Mouse (Mus musculus) cerebellum, adult 2 months (tissue): ENCODE measurements around the gene Adamts16. TPM values are rescaled to one million over a fixed set of nuclear protein-coding genes. Genes with fewer than 3 reads are reported as not detected.

Experiments used
- DNase-seq, 2 experiments: peaks; one replicate each; pipeline ENCODE4 v3.0.0; 2021
- H3K27ac ChIP-seq: fragments of 200-500 bp; 2 replicates; pipeline ENCODE4 v1.5.1; 2012; ENCODE audit warnings: low read length, control low read depth, inconsistent platforms; ENCODE audit not compliant: insufficient read depth
- H3K27me3 ChIP-seq: fragments of 200-500 bp; 2 replicates; pipeline ENCODE4 v1.6.1; 2012; ENCODE audit warnings: inconsistent platforms, mild to moderate bottlenecking, low read length, moderate library complexity; ENCODE audit not compliant: control insufficient read depth, insufficient read depth
- H3K4me1 ChIP-seq: fragments of 200-500 bp; 2 replicates; pipeline ENCODE4 v1.6.1; 2011; ENCODE audit warnings: low read length; ENCODE audit not compliant: control insufficient read depth, insufficient read depth
- H3K4me3 ChIP-seq: fragments of 200-500 bp; replicated peaks from 2 replicates; pipeline ENCODE3; 2011; ENCODE audit warnings: mild to moderate bottlenecking, low read depth, low read length, control low read depth; ENCODE audit not compliant: insufficient read depth
- CTCF ChIP-seq: fragments of 200-500 bp; IDR thresholded peaks from 2 replicates; pipeline ENCODE4 v1.5.1; 2011; ENCODE audit warnings: low read depth, mild to moderate bottlenecking, control low read depth, low read length, moderate library complexity, borderline replicate concordance; ENCODE audit not compliant: insufficient read depth
- POLR2A ChIP-seq: fragments of 200-500 bp; IDR thresholded peaks from 2 replicates; pipeline ENCODE4 v1.6.1; 2011; ENCODE audit warnings: low read length, control low read depth, borderline replicate concordance; ENCODE audit not compliant: insufficient read depth
- WGBS: fragments of 180-500 bp; shearing (Covaris S2); methylation state at CpG from one replicate; pipeline ENCODE4 v1.1.7; 2018; 5-methylcytosine and 5-hydroxymethylcytosine counted together
- polyA plus RNA-seq: library from polyadenylated mRNA; depleted of rRNA; stranded (reverse); fragments of >200 nt; gene quantifications from 2 replicates; pipeline ENCODE4 v1.2.3, GENCODE M21; 2012

Gene Adamts16
- polyA plus RNA-seq, 1 experiment: 6.2 TPM

GRCm38 (mm10) chr13:70733911-70734310 is 107.7 kb downstream of the Adamts16 start:
- WGBS: 93% methylated on average over 1 of the region's 1 CpGs
- Histone ChIP-seq H3K27me3 (no peaks in the 10 kb centered on the region), H3K4me3 (no peak overlapping the region), H3K4me1 (peaks cover 14% of the 10 kb centered on the region), H3K27ac (no peak overlapping the region)
- TF ChIP-seq CTCF (no peak), POLR2A (no peak)
- no peak for DNase-seq

- no peak for DNase-seq
- H3K4me1 ChIP-seq: peaks cover 12% of the 10 kb centered on the region
- H3K27ac ChIP-seq: no peak overlapping the region
- WGBS: 48% methylated on average over 2 of the region's 2 CpGs
- TF ChIP-seq CTCF (no peak), POLR2A (no peak)
- no peaks in the 10 kb centered on the region for H3K27me3 ChIP-seq
- H3K4me3 ChIP-seq: no peak overlapping the region
Measured at GRCm38 (mm10) chr13:70733206-70733605, 108.4 kb downstream of the Adamts16 start.

GRCm38 (mm10) chr13:70732781-70733180 is 108.8 kb downstream of the Adamts16 start:
- no peak overlapping the region for H3K27ac ChIP-seq
- TF ChIP-seq CTCF: no peak
- TF ChIP-seq POLR2A: no peak
- no peak for DNase-seq
- 42% methylated on average over 5 of the region's 5 CpGs for WGBS
- no peaks in the 10 kb centered on the region for H3K27me3 ChIP-seq
- peaks cover 9% of the 10 kb centered on the region for H3K4me1 ChIP-seq
- no peak overlapping the region for H3K4me3 ChIP-seq

- TF ChIP-seq POLR2A (no peak), CTCF (no peak)
- WGBS: 66% methylated on average over 5 of the region's 5 CpGs
- no peak for DNase-seq
- no peak overlapping the region for H3K27ac ChIP-seq
- no peak overlapping the region for H3K4me3 ChIP-seq
- H3K27me3 ChIP-seq: no peaks in the 10 kb centered on the region
- H3K4me1 ChIP-seq: peaks cover 9% of the 10 kb centered on the region
Measured at GRCm38 (mm10) chr13:70731349-70731748, 110.3 kb downstream of the Adamts16 start.

GRCm38 (mm10) chr13:70729996-70730395 is 111.6 kb downstream of the Adamts16 start:
- 75% methylated on average over 5 of the region's 5 CpGs for WGBS
- Histone ChIP-seq H3K4me3 (no peak overlapping the region), H3K27me3 (no peaks in the 10 kb centered on the region), H3K4me1 (peaks cover 9% of the 10 kb centered on the region), H3K27ac (no peak overlapping the region)
- DNase-seq: no peak
- no peak for TF ChIP-seq CTCF
- TF ChIP-seq POLR2A: no peak

- 91% methylated on average over 3 of the region's 3 CpGs for WGBS
- DNase-seq: no peak
- Histone ChIP-seq H3K4me1 (peaks cover 9% of the 10 kb centered on the region), H3K4me3 (no peak overlapping the region), H3K27ac (no peak overlapping the region), H3K27me3 (no peaks in the 10 kb centered on the region)
- no peak for TF ChIP-seq POLR2A
- TF ChIP-seq CTCF: no peak
Measured at GRCm38 (mm10) chr13:70726249-70726648, 115.4 kb downstream of the Adamts16 start.

- TF ChIP-seq CTCF (no peak), POLR2A (no peak)
- Histone ChIP-seq H3K4me3 (no peak overlapping the region), H3K27ac (no peak overlapping the region), H3K4me1 (peaks cover 6% of the 10 kb centered on the region), H3K27me3 (no peaks in the 10 kb centered on the region)
- WGBS: 52% methylated on average over 3 of the region's 3 CpGs
- DNase-seq: no peak
Measured at GRCm38 (mm10) chr13:70724635-70725034, 117.0 kb downstream of the Adamts16 start.

- no peak for TF ChIP-seq CTCF
- TF ChIP-seq POLR2A: no peak
- no peak for DNase-seq
- Histone ChIP-seq H3K27ac (no peak overlapping the region), H3K27me3 (no peaks in the 10 kb centered on the region), H3K4me3 (no peak overlapping the region), H3K4me1 (peaks cover 6% of the 10 kb centered on the region)
- WGBS: 77% methylated on average over 2 of the region's 2 CpGs
Measured at GRCm38 (mm10) chr13:70724108-70724622, 117.4 kb downstream of the Adamts16 start.
